Mouse (Mus musculus) ovary, postnatal 10 days (tissue): ENCODE measurements at regions not wholly inside any gene's neighbourhood (a gene's known extent, or its start where the extent isn't known, plus 50 kb on each side); places are given as distances from the start of the nearest gene placed in this dataset.

Source experiments
- DNase-seq: peaks from one replicate; pipeline ENCODE4 v3.0.0; 2022; ENCODE audit warnings: low spot score

DNA sequence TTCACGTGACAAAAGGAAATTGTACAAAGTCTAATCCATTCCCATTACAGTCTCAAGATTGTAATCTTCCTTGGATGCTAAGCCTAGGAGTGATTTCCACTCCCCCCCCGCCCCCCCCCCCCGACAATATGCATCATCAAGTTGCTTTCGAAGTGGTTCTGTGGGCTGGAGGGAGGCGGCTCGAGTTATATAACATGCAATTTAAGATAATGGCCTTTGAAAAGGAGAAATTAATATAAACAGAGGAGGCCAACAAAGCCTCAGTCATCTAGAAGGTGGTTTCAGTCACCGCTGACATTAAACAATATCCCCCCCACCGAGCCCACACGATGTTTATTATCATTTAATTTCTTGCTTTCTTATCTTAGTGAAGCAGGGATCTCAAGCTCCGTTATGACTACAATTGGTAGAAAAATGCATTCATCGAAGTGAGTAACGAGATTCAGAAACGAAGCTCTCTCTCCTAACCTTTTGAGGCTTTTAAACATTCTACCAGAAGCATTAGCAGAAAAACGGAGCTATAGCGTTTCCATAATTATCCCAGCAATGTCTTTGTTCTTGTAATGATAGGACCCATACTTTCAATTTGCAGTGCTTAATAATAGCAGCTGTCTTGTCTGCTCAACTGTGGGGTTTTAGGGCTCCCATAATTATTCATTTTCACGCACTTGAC lies 339.1 kb downstream of the Btg1 start:
- no peak for DNase-seq

DNA sequence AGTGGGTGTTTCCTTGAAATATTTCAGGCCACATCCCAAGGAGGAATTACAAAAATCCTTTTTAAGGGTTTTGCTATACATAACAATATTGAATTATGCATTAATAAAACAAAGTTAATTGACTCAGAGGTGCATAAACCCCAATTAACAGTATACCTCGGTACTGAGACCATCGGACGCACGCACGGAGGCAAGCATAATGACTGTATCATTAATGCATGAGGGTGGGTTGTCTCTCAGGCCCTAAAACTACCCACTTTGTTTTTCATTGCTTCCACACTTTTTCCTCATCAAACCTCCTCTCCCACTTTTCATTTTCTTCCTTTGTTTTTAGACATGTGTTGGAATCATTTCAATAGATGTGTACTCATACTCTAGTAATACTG lies 339.6 kb downstream of the Btg1 start:
- no peak for DNase-seq

DNA sequence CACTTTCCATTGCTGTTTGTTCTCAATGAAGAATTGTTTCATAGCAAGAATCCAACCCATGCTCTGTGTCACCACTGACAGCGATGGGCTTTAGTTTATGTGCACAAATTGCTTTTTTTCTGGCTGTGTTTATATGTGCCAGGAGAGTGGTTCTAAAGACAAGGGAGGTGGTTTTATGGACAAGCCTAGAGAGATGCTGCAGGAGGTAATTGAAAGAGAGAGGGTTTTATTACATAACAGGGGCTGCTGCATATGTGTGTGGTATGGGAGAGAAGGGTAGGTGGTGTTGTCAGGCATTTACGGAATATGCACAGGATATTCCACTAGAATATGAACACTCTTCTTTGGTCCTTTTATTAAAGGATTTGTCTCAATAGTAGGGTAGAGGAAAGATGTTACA lies 340.2 kb downstream of the Btg1 start:
- DNase-seq, result no peak

DNA sequence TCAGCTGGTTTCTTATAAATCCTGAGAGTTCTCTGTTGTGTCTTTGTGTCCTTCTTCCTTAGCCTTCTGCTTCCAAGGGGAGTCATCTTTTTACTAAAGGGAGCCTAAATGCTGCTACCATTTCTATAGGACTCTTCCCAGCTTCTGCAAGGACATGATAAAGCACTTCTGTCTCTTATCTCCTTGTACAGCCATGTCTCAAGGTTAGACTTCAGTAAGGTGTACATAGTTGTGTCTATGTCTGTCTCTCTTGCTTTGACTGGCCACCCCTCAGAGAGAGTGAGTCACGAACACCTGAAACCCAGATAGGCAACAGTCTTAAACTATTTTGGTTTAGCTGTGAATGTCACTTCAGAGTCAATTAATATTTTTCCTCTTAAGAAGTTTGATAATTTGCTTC lies 353.0 kb downstream of the Btg1 start:
- no peak for DNase-seq

DNA sequence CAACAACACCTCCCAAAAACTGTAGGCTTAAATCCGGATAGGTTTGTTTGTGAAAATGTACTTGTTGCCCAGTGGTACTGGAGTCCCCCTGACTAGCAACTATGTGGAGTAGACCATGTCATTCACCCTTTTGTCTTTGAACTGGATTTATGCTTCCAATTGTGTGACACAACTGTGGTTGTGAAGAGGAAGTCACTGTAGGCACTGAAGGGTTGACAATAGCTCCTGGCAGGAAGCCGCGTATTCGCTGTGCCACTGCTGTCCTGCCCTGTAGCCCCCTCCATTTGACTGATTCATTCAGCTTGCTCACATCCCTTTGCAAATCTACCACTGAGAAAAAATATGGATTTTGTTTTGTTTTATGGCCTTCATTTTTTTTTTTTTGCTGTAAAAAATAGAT lies 353.9 kb downstream of the Btg1 start:
- DNase-seq, result no peak

DNA sequence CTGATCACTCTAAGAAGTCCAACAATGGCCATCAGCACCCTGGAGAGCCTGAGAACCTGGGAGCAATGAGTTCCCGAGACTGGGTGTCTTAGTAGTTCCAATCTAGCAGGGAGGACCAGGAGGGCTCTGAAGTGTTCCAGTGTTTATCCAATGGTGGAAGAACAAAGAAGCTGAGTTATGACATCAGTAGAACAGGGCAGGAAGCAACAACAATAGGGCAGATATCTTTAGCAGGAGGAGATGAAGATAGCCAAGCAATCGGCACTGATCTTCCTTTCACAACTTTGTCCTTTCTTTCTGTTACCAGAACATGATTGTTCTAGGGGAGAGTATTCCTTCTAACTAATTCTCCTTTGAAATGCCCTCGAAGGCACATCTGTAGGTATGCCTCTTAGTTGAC lies 355.0 kb downstream of the Btg1 start:
- DNase-seq, result no peak

DNA sequence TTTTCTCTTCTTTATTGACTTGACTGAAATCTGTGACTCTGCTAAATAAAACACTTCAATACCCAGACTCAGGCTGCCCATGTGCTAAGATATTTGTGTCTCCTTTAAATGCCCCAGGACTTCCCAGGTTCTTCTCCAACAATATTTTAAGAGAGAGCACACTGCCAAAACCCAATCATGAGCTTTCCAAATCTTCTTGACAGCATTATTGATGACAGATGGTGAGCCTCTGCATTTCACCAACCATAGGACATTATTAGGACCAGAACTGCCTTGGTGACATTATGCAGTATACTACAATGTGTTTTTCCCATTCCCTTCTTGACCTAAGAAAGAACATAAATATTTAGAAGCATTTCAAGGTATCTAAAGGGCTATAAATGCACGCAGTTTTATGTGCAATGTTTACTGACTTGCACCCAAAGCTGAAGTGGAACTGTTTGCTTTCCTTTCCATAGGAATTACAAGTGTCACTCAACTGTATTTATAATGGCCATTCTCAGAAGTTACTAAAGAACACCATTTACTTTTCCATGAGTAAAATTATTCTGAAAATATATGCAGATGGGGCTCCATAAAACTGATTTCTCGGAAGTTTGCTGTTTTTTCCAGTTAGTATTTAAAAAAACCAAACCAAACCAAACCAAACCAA lies 357.6 kb downstream of the Btg1 start:
- DNase-seq, result no peak

DNA sequence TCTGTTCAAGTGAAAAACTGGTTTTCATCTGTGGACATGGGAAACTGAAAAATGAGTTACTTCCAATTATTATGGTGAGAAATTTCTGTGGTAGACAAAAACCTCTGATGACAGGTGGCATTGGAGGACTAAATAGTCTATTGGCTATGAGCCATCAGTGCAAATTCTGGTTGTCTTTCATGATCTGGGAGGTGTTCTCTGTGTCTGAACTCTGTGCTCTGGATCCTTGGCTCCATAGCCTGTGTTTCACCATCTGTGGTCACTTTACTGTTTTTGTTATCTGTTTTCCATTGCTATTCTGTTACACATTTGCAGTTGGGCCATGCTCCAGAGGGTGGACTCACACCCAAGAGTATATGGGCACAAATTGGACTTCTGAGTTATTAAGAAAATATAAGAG lies 359.9 kb downstream of the Btg1 start:
- no peak for DNase-seq

DNA sequence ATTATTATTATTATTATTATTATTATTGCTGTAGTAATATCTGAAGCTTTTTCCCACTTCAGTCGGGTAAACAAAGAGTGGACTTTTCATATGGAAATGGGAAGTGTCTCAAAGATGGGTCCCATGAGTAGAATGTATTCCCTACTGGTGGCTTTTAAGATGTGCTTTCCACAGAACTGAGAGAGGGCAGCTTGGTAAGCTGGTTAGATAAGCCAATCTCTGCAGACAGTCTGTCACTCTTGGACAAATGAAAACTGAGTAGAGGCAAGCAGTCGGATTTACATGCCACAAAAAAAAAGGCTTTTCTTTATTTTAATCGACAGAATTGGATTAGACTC lies 363.7 kb downstream of the Btg1 start:
- DNase-seq, result no peak

DNA sequence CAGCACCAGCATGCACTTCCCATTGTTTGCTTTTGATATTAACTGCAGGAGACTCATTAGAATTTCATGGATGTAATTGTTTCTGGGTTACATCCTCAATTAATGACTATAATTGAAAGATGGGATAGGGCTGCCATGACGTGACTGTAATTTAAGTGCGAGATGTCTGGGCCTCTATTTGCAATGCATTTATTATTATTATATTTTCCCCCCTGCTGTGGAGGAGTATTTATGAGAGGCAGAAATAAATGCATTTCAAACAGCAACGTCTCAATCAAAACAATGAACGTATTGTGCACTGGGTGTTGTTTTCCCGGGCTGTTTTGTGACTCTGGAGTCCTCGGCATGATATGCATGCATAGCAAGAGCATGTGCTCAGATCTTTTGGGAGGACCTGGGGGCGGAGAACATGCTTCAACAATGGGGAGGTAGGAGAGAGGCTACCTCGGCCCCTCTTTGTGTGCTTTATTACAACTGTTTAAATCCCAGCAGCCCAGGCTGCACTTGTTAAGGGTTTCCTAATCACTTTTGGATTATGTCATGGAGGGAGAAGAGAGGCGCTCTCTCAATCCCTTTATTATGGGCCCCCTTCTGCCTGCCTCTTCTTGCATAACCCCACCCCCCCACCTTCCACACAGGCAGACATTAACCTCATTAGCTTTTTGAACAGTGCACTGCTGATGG lies 364.2 kb downstream of the Btg1 start:
- DNase-seq, result no peak

DNA sequence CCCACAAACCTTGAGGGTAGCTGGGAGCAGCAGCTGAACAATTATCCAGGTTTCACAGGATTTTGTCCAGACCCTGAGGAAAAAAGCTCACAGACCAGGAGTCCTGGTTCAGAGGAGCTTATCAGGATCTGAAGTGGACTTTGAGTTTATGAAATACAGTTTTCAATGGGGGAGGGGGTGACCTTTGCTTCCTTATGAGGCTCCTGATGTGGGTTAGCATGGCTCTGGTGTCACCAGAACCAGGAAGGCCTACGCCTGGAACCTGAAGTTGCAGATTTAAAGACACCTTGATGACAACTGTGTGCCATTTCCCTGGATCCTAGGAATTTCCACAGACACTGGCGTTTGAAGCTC lies 364.7 kb downstream of the Btg1 start:
- DNase-seq, result no peak

DNA sequence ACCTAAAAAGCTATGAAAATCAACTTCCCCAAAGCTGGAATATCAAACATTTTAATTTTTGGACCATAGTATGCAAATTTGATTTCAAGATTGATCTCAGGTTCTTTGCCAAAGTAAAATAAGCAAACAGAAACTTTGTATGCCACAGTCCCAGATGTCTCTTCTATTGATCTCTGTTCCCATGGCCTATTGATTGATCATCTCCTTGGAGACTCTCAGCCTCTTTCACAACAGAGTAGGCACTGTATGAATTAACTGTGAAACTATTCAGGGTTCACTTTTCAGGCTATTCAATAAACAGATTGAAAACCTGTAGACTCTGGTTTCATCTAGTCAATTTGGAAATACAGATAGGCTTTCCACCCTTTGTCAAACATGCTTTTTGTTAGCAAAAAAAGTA lies 384.1 kb downstream of the Btg1 start:
- DNase-seq, result no peak

DNA sequence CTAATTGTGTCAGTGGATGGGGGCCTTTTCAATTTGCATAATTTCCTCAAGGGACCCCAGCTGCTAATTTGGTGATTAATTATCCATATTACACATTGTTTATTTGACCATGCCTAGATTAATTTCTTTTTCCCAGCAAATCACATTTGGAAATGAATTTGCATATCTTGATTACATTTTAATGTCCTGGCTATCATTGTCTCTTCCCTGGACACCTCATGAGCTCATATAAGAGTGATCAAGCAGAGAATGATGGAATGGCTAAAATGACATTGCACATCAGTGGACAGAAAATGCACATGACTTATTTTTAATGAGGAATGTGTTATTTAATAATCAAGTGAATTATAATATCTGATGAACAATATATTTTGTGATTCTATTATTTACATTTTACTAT lies 392.1 kb downstream of the Btg1 start:
- no peak for DNase-seq

DNA sequence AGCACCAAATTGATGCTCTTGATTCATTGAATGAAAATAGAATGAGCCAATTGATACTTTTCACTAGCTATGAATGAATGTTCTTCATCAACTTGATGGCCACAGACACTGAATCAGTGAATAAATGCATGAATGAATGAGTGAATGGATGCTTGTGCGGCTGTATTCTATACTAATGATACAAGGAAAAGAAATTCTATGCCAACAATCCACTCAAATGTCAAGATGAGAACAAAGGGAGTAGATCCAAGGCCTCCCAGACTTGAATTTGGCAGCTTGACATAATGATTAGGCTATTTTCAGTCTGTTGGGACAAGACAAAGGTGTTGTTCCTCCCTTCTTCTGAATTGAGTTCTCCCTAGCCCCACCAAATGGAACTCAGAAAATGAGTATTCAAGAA lies 393.1 kb downstream of the Btg1 start:
- DNase-seq, result no peak

DNA sequence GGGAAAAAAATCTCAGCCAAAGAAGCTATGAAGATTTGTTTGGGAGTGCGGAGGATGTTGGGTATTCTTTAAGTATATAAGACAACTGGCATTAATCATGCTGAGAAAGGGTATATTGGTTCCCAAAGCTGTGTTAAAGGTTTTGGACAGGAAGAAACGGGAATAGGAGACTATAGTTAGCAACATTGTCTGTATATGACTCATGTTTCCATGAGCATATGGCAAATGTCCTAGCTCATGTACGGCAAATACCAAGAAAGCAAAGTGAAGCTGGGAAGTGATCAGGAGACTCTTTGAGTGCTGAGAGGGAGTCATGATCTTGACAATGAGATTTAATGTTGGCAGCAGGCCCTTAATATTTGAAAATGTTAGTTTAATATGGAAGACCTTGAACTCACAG lies 401.8 kb downstream of the Btg1 start:
- DNase-seq, result no peak

DNA sequence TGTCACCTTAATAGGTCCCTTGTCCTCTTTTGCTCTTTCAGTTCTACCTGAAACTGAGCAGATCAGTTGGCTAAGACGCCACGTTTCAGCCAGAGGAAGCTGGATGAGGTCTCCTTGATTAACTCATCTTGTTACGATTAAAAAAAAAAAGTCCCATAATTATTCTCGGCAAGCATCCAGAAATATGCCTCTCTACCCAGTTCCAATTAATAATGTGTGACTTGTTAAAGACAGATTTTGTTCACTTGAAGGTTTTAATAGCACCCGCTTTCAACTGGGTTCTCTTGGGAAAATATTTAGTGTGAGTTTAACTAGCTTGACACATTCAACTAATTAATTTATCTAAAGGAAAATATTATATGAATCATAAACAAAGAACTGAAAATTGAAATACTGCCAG lies 412.0 kb downstream of the Btg1 start:
- DNase-seq, result no peak

DNA sequence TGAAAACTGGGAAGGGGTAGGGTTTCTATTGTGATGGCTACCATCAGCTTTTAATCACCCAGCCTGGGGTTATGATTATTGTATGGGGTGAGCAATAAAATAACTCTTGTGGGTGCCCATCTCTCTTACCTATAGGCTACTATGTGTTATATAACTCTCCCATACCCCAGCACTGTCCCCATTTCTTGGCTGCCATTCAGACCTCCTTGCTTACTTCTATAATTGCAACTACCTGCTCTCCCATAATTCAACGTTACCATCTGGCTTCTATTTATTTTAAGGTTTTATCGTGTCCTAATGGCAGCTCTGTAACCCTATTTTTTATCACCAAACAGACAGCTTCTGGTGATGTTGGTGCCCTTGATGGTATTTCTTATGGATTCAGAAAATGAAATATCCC lies 414.2 kb downstream of the Btg1 start:
- DNase-seq, result no peak

DNA sequence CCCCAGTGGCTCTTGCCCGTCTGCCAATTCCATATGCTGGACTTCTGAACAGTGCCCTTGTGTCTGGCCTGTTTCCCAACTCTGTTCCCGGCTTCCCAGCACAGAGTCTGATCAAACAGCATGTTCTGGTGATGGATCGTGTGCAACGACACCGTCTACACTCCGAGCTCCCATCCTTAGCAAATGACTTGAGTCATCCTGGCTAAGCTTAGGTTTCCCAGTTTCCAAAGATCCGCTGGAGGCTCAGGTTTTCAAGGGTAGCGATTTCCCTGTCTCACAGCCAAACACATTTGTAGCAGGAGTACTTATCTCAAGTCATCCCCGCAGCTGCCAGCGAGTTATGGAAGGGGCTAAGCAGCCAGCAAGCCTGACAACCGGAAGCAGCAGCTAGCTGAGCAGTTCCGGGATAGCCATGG lies 418.6 kb downstream of the Btg1 start:
- DNase-seq, result no peak

DNA sequence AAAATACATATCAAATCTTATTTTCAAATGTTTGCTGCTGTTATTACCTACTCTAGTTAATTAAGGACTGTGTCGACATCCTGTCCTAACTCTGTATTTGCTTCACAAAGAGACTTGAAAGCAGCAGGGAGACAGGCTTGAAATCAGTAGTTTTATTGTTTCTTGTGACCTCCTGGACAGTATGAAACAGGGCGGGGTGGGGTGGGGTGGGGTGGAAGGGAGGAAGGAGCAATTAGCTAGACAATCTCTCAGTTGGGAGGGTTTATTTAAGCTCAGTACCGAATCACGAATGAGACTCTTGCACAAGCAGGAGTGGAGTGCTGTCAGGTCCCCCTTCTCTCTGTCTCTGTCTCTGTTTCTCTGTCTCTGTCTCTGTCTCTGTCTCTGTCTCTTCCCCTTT lies 421.2 kb downstream of the Btg1 start:
- no peak for DNase-seq

DNA sequence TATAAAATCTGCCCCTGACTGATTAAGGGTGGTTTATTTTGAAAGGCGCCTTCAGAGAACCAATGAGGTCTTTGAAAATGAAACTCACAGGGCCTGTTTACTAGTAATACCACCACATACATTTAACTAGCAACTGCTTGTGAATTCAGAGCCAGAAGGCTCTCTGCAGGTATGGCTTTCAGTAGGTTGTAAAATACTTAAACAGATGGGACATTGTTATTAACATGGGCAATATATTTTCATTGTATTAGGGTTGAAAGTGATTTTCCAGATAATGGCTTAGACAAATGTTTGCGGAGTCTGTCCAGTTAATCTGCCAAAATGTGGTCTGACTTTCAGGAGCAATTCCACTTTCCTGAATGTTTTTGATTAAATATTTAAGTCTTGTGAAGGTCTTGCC lies 430.8 kb downstream of the Btg1 start:
- DNase-seq, result no peak

DNA sequence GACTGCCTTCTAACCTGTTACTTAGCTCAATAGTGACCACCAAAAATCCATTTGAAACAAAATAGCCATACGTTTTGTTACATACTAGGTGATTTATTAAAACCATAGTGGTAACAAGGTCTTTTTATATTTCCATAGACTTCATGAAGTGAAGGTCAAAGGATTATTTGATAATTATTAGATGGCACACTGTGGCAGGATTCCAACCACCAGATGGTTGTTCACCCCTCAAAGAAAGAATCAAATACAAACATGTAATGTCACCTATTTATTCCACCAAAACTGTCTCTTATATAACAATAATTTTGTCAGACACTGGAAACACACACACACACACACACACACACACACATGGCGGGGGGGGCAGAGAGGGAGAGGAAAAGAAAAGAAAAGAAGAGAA lies 431.2 kb downstream of the Btg1 start:
- no peak for DNase-seq

DNA sequence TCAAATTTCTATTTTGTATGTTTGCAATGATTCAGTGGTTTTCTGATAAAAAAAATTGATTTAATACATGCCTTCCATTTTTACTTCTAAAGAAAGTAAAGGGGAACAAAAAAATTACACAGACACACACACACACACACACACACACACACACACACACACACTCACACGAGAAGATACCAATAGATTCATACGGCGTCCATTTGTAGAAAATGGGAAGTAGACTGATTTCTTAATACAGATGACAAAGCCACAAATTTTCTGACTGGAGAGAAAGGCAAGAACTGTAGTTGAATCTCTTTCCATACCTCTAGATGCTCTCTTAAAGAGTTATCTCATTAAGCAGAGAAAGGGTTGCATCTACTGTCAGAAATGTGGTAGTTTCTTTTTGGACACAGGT lies 424.9 kb upstream of the Dcn start:
- no peak for DNase-seq

DNA sequence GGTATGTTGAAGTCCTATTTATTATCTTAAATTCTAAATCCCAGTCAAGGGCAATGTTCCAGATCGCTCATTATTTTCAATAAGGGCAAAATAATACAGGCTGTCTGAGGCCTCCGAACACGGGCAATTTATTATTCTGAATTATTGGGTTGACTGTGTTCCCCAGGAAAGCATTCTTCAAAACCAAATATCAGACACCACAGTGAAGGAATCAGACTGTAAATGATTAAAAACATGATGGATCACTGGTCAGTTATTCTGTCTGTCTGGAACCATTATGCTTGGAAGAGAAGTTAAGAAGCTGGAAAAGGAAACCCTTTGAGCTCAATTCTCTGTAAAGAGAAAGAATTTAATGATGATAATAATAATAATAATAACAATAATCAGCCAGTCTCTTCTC lies 417.4 kb upstream of the Dcn start:
- DNase-seq, result no peak

DNA sequence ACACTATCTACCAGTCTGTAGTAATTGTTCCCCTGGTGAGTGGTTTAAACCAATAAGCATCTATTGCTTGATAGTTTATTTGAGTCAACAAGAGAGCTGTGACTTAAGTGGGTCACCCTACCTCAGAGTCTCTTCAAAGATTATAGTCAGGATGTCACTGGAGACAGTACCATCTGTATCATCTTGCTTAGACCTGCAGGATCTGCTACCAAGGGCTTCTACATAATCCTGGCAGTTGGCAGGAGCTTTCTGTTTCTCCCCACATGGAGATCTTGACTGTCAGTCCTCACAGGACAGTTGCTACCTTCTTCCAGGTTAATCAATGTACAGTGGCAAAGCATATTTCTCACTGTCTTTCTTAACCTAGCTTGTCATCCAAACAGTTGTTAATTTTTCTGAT lies 414.9 kb upstream of the Dcn start:
- no peak for DNase-seq
